Mouse (Mus musculus) macrophage (primary cell): ENCODE measurements at regions not wholly inside any gene's neighbourhood (a gene's known extent, or its start where the extent isn't known, plus 50 kb on each side); places are given as distances from the start of the nearest gene placed in this dataset.

Source experiments
- H3K27ac ChIP-seq: fragments of 350-480 bp; formaldehyde crosslinking; 2 replicates; pipeline ENCODE4 v1.9.0; 2021
- H3K36me3 ChIP-seq: fragments of 350-480 bp; formaldehyde crosslinking; 2 replicates; pipeline ENCODE4 v1.9.0; 2021; ENCODE audit errors: inconsistent target
- H3K4me3 ChIP-seq: fragments of 350-480 bp; formaldehyde crosslinking; 2 replicates; pipeline ENCODE4 v1.9.0; 2021; ENCODE audit errors: inconsistent target
- H3K79me2 ChIP-seq: fragments of 350-480 bp; formaldehyde crosslinking; 2 replicates; pipeline ENCODE4 v1.9.0; 2021; ENCODE audit errors: inconsistent target
- WGBS: methylation state at CpG from one replicate; pipeline ENCODE4 v1.1.7; 2026; ENCODE audit warnings: inconsistent platforms; ENCODE audit not compliant: missing documents; 5-methylcytosine and 5-hydroxymethylcytosine counted together

DNA sequence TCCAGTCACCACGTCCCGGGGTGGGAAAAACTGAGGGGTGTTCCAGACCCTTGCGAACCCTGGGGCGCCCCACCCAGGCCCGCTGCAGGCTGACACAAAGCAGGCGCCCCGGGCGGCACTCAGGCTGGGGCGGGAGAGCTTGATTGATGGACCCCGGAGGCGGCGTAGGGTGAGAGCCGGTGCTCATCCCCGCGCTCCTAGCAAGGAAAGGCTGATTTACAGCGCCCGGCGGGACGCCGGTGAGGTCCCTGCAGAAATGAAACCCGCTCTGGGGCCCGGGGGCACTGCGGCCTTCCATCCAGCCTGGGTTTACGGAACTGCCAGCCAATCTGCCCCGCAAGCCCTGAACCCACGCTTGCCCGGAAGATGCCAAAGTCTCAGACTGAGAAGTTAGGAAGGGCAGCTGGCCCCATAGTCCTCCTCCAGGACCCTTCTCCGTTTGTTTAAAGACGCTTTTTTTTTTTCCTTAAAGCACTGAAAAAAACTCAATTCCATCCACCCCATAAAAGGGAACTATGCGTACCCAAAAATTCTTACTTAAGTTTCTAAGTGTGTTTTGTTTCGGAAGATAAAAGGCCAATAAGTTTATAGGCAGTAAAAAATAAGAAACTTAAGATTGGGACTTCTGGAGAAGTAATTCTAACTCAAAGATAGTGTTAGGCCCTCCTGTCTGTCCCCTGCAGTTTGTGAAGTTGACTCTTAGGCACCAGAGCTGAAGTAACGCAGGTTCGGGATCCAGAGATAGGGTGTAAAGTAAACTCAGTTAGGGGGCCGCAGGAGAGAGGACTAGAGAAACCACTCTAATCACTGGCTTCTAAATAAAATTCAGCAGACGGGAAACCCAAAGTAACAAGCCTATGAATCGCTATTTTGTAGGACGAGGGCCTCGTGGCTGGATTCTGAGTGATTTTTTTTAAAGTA is 263.4 kb upstream of the Nfe2l3 start:
- Histone ChIP-seq H3K79me2 (no peaks in the 10 kb centered on the region), H3K36me3 (no peaks in the 10 kb centered on the region), H3K27ac (peak overlapping the region; percentile 75), H3K4me3 (no peak overlapping the region; the same call in 1 of the 2 replicates)
- WGBS = 17% methylated on average over 38 of the region's 38 CpGs

DNA sequence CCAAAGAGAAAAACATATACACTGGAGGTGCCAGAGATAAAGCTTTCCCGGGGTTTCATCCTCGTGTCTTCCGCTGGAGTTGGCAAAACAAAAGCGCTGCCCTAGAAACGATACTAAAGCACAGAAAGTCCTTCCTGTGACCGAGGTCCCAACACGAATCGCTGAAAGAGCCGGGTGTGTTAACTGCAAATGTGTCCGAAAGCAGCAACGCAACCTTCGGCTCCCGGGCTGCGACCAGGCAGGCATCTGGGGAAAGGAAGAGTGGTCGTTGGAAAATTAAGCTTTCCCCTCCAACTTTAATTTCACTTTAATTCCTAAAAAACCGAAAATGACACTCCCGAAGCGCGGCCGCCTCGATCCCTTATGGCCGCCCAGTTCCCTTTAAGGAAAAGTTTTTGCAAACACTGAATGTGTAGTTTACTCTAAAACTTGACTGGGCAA is 262.5 kb upstream of the Nfe2l3 start:
- Histone ChIP-seq H3K4me3 (peak overlapping the region; percentile 25), H3K79me2 (no peaks in the 10 kb centered on the region), H3K36me3 (no peaks in the 10 kb centered on the region), H3K27ac (peak overlapping the region; percentile 75)
- 5% methylated on average over 22 of the region's 22 CpGs for WGBS

DNA sequence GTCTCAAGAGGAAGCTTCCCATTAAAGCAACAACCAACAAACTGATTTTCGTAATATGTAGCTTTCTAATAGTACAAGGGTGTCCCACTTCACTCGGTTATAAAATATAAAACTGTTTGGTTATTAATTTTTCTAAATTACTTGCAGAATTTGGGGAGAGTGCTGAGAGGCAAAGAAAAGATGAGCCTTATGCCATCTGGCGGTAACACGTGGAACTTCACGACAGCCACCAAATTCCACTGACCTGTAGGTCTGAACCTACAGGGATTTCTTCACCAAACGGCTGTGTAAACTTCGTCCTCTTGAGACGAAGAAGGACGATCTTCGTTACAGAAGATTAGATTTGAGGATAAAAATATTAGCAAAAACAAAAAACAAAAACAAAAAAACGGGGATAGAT is 262.1 kb upstream of the Nfe2l3 start:
- 2% methylated on average over 11 of the region's 11 CpGs for WGBS
- H3K36me3 ChIP-seq = no peaks in the 10 kb centered on the region
- no peaks in the 10 kb centered on the region for H3K79me2 ChIP-seq
- peak overlapping the region; percentile 25 for H3K4me3 ChIP-seq
- peak overlapping the region; percentile 75 for H3K27ac ChIP-seq

DNA sequence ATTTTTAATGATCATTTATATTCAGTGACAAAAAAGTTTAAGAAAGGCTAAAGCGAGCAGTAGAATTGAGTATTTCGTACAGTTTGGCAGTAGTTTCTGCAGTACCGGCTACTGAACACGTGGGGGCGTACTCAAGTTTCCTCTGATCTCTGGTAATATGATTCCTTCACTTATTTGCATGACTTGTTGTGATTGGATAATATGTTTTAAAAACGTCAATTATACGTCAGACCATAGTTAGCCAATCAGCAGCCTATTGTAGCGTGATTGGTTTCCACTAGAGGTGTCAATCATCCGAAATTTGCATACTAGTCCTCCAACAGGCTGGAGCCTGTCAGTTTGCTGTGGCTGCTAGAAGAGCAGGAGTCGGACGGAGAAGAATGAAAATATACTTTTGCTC is 261.6 kb upstream of the Nfe2l3 start:
- 1% methylated on average over 11 of the region's 11 CpGs for WGBS
- 0 out of 2 replicates have a peak overlapping the region, but pooled peaks have one; percentile 25 for H3K4me3 ChIP-seq

DNA sequence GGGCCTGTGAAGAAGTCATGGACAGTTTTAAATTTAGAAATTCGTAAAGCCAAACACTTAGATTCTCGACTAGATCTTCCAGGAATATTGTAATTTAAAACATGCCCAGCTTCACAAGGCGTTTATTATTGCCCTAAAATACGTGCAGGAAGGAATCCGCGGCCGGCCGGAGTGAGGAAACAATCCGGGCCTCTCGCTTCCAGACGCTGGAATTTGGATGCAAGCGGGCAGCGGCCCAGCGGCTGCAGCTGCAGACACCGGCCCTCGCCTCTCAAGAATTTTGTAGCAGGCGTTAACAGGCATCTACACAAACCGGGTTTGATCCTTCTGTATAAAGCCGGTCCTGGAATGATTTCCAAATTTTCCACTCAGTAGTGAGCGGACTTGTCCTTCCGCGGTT is 260.7 kb upstream of the Nfe2l3 start:
- H3K36me3 ChIP-seq = no peaks in the 10 kb centered on the region
- H3K4me3 ChIP-seq = no peak overlapping the region
- H3K79me2 ChIP-seq = no peaks in the 10 kb centered on the region
- peak overlapping the region; percentile 74 for H3K27ac ChIP-seq
- WGBS = 9% methylated on average over 22 of the region's 22 CpGs

More for the DNA sequence above, 261.6 kb upstream of the Nfe2l3 start:
- H3K27ac ChIP-seq = peak overlapping the region; percentile 75
- no peaks in the 10 kb centered on the region for H3K36me3 ChIP-seq
- no peaks in the 10 kb centered on the region for H3K79me2 ChIP-seq

DNA sequence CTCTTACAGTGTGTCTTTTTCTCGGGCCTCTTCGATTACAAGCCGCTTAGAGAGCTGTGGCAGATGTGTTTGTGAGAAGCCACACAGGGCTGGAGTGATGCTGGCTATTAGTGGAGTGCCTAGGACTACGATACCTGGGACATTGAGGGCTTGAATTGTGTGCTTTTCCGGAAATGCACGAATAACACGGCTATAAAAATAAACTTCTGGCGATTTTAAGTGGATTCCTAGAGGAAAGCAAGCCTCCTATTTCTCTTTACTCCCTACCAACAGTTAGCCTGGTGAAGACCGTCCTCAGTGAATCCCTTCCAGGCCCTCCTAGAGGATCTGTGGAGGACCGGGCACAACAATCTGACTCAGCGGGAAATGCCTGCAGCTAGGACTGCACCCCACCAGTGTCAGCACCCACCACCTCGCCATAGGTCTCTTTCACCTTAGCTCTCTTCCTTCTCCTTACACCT is 260.1 kb upstream of the Nfe2l3 start:
- no peaks in the 10 kb centered on the region for H3K79me2 ChIP-seq
- H3K4me3 ChIP-seq = peak overlapping the region; percentile 9; the same call in 1 of the 2 replicates
- 7% methylated on average over 12 of the region's 12 CpGs for WGBS
- no peaks in the 10 kb centered on the region for H3K36me3 ChIP-seq
- H3K27ac ChIP-seq = peak overlapping the region; percentile 74

DNA sequence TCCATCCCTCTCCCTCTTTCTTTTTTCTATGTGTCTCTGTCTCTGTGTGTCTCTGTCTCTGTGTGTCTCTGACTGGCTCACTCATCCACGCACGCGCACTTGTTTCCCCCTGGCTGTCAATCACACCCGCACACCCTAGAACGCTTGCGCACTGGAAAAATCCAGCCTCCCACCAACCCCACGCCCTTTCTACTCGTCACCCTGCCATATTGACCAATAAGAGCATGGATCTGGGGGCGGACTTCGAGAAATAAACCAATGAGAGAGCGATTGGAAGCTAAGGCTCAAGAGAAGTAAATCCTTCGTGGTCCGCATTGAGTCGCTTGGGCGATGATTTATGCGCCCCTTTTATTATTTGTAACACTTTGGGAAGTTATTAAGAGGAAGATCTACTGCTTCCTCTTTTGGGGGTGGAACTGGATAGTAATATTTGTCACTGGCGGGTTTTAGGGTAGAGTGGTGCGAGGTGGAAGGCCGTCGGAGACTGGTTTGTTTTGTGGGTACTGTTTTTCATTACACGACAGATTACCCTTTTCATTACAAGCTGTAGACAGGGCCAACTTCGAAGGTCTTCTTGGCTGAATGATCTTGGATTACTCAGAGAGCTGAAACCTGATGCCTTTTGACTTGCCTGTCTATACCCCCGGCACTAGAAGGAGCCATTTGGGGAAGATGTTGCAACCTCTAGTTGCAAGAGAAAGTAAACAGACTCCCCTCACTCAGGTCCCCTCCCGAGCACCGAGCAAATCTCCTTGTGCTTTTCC is 259.4 kb upstream of the Nfe2l3 start:
- H3K36me3 ChIP-seq = no peaks in the 10 kb centered on the region
- H3K4me3 ChIP-seq = peak overlapping the region; percentile 45
- WGBS = under 1% methylated on average over 25 of the region's 25 CpGs
- H3K79me2 ChIP-seq = no peaks in the 10 kb centered on the region
- H3K27ac ChIP-seq = peak overlapping the region; percentile 74

DNA sequence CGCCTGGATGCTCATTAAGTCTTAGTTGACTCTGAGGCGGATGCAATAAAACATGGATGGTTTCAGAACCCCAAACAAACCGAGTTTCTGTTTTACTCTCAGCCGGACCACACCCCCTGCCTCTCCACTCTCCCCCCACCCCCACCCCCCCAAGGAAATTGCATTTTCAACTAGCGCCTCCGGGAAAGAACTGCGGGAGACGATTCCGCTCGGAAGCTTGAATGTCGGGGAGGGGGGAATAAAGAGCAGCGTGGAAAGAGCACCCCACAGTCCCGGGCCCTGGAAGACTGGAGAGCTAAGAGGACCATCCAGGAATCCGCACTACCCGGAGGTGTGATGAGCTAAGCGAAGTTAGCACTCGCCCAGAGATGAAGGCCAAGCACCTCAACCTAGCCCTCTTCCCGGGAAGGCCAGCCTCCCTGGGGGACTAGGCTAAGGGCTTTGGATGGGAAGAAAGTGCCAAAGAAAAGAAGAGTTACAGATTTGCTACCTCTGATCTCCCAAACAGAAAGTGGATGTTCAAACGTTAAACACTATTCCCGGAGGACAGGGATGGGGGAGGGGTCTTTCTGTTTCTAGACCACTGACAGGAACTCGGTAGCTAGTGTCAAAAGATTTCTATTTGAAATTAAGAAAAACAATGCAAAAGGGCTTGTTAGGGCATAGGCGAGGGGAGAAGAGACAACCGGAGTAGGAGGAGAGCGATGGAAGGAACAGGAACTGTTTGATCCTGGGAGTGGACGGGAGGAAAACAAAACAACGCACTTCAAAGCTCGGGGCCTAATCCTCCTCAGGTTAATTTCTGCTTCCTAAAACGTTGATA is 258.6 kb upstream of the Nfe2l3 start:
- Histone ChIP-seq H3K4me3 (peak overlapping the region; percentile 45), H3K36me3 (no peaks in the 10 kb centered on the region), H3K79me2 (no peaks in the 10 kb centered on the region), H3K27ac (peak overlapping the region; percentile 74)
- 4% methylated on average over 28 of the region's 28 CpGs for WGBS

DNA sequence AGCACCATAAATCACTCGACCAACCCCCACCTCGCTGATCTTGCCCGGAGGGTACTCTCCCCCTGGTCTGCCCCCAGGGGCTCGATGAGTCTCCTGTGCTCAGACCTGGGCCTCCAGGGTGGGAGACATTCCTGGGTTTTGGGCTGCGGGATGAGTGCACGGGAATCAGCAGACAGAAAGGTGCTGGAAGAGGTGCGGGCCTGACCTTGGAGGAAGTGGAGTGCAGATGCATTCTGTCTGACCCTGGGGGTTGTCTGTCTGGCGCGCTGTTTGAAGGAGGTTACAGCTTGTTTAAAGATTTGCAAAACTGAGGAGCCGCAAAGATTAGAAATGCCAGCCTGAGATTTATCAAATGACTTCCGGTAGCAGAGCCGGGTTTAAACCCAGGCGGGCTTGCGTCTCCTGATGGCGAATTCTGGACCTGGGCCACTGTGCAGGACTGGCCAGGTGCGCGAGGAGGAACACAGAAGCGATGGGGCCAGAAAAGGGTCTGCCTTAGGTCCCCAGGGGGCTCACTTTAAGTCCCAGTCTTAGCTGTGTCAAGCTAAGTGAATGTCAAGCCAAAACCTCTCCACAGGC is 257.9 kb upstream of the Nfe2l3 start:
- no peaks in the 10 kb centered on the region for H3K79me2 ChIP-seq
- peak overlapping the region; percentile 45 for H3K4me3 ChIP-seq
- H3K27ac ChIP-seq = peak overlapping the region; percentile 74
- no peaks in the 10 kb centered on the region for H3K36me3 ChIP-seq
- WGBS = 15% methylated on average over 18 of the region's 18 CpGs

DNA sequence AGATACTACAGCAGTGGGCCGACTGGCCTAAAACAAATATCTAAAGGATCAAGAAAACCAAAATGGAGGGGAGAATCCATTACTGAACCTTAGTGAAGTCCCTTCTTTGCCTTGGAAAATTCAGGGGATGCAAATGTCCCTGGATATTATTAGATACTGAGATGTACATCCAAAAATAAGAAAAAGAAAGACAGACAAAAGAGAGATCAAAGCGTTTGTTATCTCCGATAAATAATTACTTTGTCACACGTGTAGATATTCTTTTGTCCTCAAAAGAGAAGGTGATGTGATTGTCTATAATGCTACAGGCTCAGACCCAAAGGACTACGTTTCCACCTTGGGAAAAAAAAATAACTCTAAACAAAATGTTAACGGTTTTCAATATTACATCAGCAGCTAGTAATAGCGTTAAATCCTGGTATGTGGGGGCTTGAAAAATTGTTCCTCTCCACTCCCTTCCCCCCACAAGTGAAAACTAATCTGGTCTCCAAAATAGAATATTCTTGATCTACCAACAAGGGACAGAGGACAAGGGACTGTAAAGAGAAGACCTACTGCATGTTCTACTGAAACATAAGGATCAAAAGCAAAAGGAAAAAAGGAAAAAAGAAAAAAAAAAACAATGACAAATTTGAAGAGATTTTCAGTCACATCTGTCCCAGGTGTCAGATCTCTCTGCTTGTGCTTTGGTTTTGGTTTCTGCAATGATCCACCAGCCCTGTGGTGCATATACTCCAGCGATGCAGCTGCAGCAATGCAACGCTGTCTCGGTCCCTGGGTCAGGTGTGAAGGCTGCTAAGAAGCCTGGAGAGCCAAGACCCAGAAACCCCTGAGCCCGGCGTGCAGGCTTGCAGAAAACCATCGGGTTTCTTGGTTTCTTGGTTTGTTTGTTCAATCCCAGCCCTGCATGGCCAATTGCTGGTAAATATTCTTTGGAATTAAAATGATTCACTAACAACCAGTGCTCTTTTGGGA is 256.6 kb upstream of the Nfe2l3 start:
- H3K27ac ChIP-seq = no peak overlapping the region
- H3K4me3 ChIP-seq = no peak overlapping the region
- no peaks in the 10 kb centered on the region for H3K36me3 ChIP-seq
- 38% methylated on average over 13 of the region's 13 CpGs for WGBS
- no peaks in the 10 kb centered on the region for H3K79me2 ChIP-seq

DNA sequence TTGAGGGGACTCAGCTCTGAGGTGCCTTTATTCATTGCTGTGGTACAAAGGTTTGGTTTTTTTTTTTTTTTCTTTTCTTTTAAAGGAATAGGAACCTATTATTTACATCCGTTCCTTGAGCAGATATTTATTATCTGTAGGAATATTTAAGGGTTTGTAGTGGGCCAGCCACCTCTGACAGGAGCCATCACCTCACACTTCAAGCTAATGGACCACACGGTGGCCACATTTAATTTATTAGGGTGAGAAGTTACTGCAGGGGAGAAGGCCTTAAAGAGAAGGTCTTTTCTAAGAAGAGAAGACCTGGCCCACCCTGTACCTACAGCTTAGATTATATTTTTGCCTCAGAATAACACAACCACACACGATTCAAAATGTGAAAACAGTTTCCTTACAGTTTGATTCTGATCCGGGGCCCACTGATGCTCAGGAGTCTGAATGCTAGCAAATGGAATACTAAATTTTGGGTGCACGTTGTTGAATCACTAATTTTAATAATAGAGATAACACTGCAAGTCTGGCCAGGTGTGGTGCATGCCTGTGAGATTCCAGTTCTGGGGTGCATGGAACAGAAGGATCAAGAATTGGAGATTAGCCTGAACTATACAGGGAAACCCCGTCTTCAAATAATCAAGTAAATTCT is 255.6 kb upstream of the Nfe2l3 start:
- WGBS = 25% methylated on average over 6 of the region's 6 CpGs
- no peaks in the 10 kb centered on the region for H3K79me2 ChIP-seq
- H3K27ac ChIP-seq = no peak overlapping the region
- H3K36me3 ChIP-seq = no peaks in the 10 kb centered on the region
- H3K4me3 ChIP-seq = no peak overlapping the region

DNA sequence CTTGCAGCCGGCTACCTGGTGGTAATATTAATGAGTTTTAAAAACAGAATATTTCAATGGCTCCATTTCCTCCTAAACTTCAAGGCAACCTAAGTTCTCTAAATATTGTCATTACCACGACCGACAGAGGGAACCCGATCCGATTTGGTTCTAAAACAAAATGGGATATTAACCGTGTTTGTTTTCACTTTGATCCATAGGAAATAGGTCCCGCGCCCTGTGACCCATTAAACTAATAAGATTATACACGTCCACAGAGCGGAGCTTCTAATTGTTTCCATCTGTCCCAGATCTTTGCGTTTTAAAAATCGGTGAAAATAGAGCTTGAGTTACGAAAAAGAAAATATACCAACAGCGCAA is 254.8 kb upstream of the Nfe2l3 start:
- peak overlapping the region; percentile 47 for H3K4me3 ChIP-seq
- 2% methylated on average over 14 of the region's 14 CpGs for WGBS
- no peaks in the 10 kb centered on the region for H3K79me2 ChIP-seq
- H3K27ac ChIP-seq = no peak overlapping the region
- no peaks in the 10 kb centered on the region for H3K36me3 ChIP-seq
